Mouse (Mus musculus): ENCODE results near the gene Cope.

Cope gene

DNA sequence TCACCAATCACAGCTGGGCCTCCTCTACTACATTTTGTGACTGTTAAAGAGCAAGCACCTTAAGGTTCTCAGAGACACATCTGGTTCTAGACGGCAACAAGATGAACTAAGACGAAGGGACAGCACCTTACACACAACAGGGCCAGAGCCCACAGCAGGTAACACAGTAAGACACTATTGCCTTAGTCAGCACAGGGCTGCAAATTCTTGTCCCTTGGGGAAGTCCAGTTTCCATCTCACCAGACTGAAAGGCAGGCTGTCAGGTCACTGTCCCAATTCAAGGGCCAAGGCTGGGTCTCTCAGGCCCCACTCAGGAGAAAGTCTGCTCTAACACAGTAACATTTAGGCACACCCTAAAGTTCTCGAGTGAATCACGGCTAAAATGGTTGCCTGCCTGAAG, 45.1 kb downstream of the Cope start:
- no peak for DNase-seq (ENCODE audit: low read depth, low spot score)

- no peak for DNase-seq (ENCODE audit: low read depth, low spot score)
Observed at GRCm38 (mm10) chr8:70347860-70348420, 45.6 kb downstream of the Cope start.

- no peak for DNase-seq (ENCODE audit: low read depth, low spot score)
Observed at GRCm38 (mm10) chr8:70351035-70351999, 49.0 kb downstream of the Cope start.

DNA sequence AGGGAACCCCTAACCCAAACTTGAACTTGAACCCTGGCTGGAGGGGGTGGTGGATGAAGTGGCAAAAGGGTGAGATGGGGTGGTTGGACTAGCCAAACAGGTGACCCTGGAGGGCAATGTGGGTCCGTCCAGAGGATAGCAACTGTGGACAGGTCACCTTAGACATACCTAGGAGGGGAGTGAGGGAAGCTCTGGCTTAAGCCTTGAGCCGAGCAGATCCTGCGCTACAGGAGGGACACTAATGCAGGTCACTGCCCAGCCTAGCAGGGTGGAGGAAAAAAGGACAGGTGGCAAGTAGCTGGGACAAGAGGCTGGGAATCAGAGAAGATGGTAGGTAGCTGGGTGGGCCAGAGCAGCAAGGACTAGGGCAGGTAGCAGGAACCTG, 49.7 kb downstream of the Cope start:
- no peak for DNase-seq (ENCODE audit: low read depth, low spot score)

DNA sequence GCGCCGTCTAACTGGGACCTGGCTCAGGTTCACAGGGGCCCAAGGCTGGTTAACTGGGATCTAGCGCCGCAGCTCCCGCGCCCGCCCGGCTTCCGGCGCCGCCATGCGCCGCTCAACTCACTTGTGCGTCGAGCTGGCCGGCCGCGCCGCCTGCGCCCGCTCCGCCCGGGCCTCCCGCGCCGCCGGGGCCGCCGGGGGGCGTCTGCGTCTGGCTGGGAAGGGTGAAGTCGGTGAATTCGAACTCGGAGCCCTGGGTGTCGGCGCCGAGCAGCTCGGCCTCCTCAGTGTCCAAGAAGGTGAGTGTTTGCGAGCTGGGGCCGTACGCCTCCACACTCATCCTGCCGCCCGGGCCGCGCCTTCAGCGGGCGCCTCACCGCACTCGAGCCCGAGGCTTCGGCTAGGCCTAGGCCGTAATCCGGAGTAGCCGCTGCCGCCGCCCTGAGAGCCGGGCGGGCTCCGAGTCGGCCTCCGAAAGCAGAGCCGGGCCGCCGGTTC, 50.4 kb downstream of the Cope start:
- no peak for DNase-seq (ENCODE audit: low read depth, low spot score)

DNA sequence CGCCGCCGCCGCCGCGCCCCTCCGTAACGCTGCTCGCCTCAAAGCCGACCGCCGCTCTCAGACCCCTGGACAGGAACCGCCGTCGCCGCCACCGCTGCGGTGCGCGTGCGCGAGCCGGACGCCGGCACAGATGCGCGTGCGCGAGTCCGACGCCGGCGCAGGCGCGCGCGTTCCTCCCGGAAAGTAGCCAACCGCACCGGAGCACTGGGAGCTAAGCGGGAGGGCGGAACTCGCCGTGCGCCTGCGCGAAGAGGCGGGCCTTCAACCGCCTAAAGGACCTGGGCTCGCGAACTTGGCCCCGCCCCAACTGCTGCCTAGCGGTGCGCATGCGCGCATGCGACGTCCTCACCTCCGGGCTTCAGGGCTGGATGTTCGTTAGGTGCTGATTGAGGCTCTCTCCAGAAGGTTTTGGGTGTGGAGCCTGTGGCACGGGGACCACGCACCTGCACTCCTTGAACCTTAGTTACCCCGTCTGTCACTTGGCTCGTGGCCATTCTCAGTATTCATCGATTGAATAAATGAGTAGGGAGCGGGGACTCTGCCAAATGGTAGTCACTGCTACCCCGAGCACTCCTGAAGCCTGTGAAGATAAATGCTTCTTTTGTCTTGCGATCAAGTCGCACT, 51.0 kb downstream of the Cope start, which contains the start of gene Upf1:
Gene Upf1, minus strand, starts transcription at position 85 of the 624 bp plus-strand sequence.
- peak; percentile 100 for DNase-seq (ENCODE audit: low read depth, low spot score)

- DNase-seq (ENCODE audit: low read depth, low spot score): no peak
Observed at GRCm38 (mm10) chr8:70354004-70354403, 51.7 kb downstream of the Cope start.

DNA sequence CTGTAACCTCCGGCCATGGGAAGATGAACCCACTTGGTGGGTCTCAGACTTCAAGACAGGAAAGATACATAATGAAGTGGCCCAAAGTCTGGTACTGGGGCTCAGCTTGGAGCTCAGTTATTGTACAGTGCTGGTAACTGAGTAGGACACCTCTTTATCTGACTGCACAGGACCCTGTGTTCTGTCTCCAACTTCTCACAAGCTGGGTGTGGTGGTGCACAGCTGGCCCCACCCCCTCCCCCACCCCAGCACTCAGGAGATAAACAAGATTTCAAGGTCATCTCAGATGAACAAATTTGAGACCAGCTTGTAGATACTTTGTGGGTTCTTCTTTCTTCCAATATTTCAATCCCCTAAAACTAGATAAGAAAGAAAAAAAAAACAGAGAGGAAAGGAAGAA, 53.8 kb downstream of the Cope start:
- no peak for DNase-seq (ENCODE audit: low read depth, low spot score)

DNA sequence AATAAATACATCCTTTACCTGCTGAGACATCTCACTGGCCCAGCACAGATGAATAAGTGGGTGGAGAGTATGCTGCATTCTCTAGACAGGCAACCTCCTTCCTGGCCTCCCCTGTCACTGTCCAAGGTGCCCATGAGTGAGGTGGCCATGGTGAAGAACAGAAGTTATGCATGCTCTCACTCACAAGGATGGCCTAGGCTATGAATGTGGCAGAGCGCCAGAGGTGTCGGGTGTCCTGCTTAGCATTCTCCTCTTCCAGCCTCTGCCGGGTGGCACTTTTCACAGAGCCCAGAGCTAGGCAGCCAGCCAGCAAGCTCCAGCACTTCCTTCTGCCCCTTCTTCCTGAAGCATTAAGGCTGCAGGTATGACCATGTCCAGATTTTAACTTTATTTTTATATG, 57.1 kb downstream of the Cope start:
- DNase-seq (ENCODE audit: low read depth, low spot score): peak; percentile 84

- DNase-seq (ENCODE audit: low read depth, low spot score): no peak
Observed at GRCm38 (mm10) chr8:70360769-70361168, 58.5 kb downstream of the Cope start.

- peak; percentile 58 for DNase-seq (ENCODE audit: low read depth, low spot score)
Observed at GRCm38 (mm10) chr8:70361484-70362032, 59.2 kb downstream of the Cope start.
